Comparison of ENCODE assay signal across 8 mouse cellular contexts in genomic region chr7:24133996-24134828, GRCm38 (mm10). TPM values are rescaled to one million over a fixed set of nuclear protein-coding genes. Genes with fewer than 3 reads are reported as not detected.
DNase-seq lines count a peak whose midpoint lies in the region; ATAC-seq and TF ChIP-seq lines count a peak whose summit lies in the region.

Zfp235 (plus strand) TSS chr7:24134169.

- no peaks in the 10 kb centered on the region for H3K9me3 ChIP-seq in embryonic facial prominence, embryonic 14.5 days (ENCODE audit: control insufficient read depth, low read length)
- H3K9me3 ChIP-seq in limb, embryonic 14.5 days (ENCODE audit: control insufficient read depth, low read length), result no peaks in the 10 kb centered on the region
- no peaks in the 10 kb centered on the region for H3K9me3 ChIP-seq in midbrain, postnatal 0 days (ENCODE audit: low read length)

- peak; percentile 97 for ATAC-seq in embryonic facial prominence, embryonic 14.5 days (ENCODE audit: low read depth)
- ATAC-seq in limb, embryonic 14.5 days (ENCODE audit: low FRiP score, low read depth), result peak; percentile 96
- ATAC-seq in midbrain, postnatal 0 days (ENCODE audit: low FRiP score), result peak; percentile 92

- peak within 1 kb of the TSS; percentile 58 for H3K4me2 ChIP-seq in embryonic facial prominence, embryonic 14.5 days (ENCODE audit: low read depth, low read length)
- H3K4me2 ChIP-seq in limb, embryonic 14.5 days (replicated peaks; ENCODE audit: low read depth, low read length, severe bottlenecking), result peak within 1 kb of the TSS; percentile 70
- H3K4me2 ChIP-seq in midbrain, postnatal 0 days (ENCODE audit: low read depth, low read length, poor library complexity, severe bottlenecking), result peak within 1 kb of the TSS; percentile 80

- peak within 1 kb of the TSS; percentile 42 for H3K27ac ChIP-seq in embryonic facial prominence, embryonic 14.5 days (replicated peaks; ENCODE audit: low read depth, low read length)
- peak within 1 kb of the TSS; percentile 65 for H3K27ac ChIP-seq in heart, adult 2 months
- H3K27ac ChIP-seq in limb, embryonic 14.5 days (replicated peaks; ENCODE audit: low read depth, low read length), result no peak within 1 kb of the TSS
- H3K27ac ChIP-seq in midbrain, postnatal 0 days (ENCODE audit: low read depth, low read length), result peak within 1 kb of the TSS; percentile 59

- H3K79me2 ChIP-seq in heart, adult 2 months (replicated peaks; ENCODE audit: control insufficient read depth, insufficient read depth, low read length), result no peaks in the 10 kb centered on the region

- WGBS in embryonic facial prominence, embryonic 14.5 days, result 3% methylated on average over 32 of the region's 32 CpGs
- 2% methylated on average over 32 of the region's 32 CpGs for WGBS in heart, adult 2 months
- 4% methylated on average over 32 of the region's 32 CpGs for WGBS in limb, embryonic 14.5 days
- WGBS in midbrain, postnatal 0 days, result 4% methylated on average over 32 of the region's 32 CpGs

- TF ChIP-seq POLR2A in heart, adult 2 months (IDR thresholded peaks at IDR 0.05; ENCODE audit: insufficient read depth, low read depth, low read length), result peak; percentile 89
- peak; percentile 59; the same call in 1 of the 2 replicates for TF ChIP-seq POLR2A in limb, embryonic 14.5 days (IDR thresholded peaks at IDR 0.05; ENCODE audit: borderline replicate concordance, extremely low read depth, insufficient read depth, insufficient read length)

- H3K27me3 ChIP-seq in embryonic facial prominence, embryonic 14.5 days (replicated peaks; ENCODE audit: control insufficient read depth, insufficient read depth, low read length), result no peaks in the 10 kb centered on the region
- no peaks in the 10 kb centered on the region for H3K27me3 ChIP-seq in heart, adult 2 months (ENCODE audit: control insufficient read depth, insufficient read depth, low read length)
- H3K27me3 ChIP-seq in limb, embryonic 14.5 days (ENCODE audit: control insufficient read depth, insufficient read depth, low read length), result no peaks in the 10 kb centered on the region
- no peaks in the 10 kb centered on the region for H3K27me3 ChIP-seq in midbrain, postnatal 0 days (ENCODE audit: insufficient read depth, low read length)

- H3K4me3 ChIP-seq in embryonic facial prominence, embryonic 14.5 days (ENCODE audit: low read depth, low read length), result peak within 1 kb of the TSS; percentile 75
- H3K4me3 ChIP-seq in heart, adult 2 months, result peak within 1 kb of the TSS; percentile 78
- H3K4me3 ChIP-seq in limb, embryonic 14.5 days (replicated peaks; ENCODE audit: low read length), result peak within 1 kb of the TSS; percentile 65
- peak within 1 kb of the TSS; percentile 84 for H3K4me3 ChIP-seq in midbrain, postnatal 0 days (ENCODE audit: low read depth, low read length)

- TF ChIP-seq EP300 in heart, adult 2 months (IDR thresholded peaks at IDR 0.05; ENCODE audit: insufficient read depth, low read depth, low read length), result 0 out of 2 replicates have a peak, but pooled peaks have one; percentile 35

- H3K4me1 ChIP-seq in embryonic facial prominence, embryonic 14.5 days (ENCODE audit: control insufficient read depth, insufficient read depth, low read length), result 0 out of 2 replicates have a peak, but pooled peaks cover 4% of the 10 kb centered on the region
- H3K4me1 ChIP-seq in heart, adult 2 months (ENCODE audit: control insufficient read depth, insufficient read depth, low read length), result peaks cover 4% of the 10 kb centered on the region
- peaks cover 9% of the 10 kb centered on the region; the same call in 1 of the 2 replicates for H3K4me1 ChIP-seq in limb, embryonic 14.5 days (ENCODE audit: control insufficient read depth, insufficient read depth, low read length)
- H3K4me1 ChIP-seq in midbrain, postnatal 0 days (ENCODE audit: insufficient read depth, low read length), result peaks cover 7% of the 10 kb centered on the region; the same call in 1 of the 2 replicates

- intact Hi-C loops in heart, adult 2 months (cut with DNase I), result loop anchor here (1.0 to 5.0 kb wide), 6 partner anchors 22 to 182 kb away; partner anchors contain the start of genes Zfp108, Zfp112, Zfp180 and Zfp94

- peaks cover 33% of the 10 kb centered on the region for H3K36me3 ChIP-seq in embryonic facial prominence, embryonic 14.5 days (ENCODE audit: control insufficient read depth, insufficient read depth, low read length)
- H3K36me3 ChIP-seq in heart, adult 2 months (ENCODE audit: control insufficient read depth, insufficient read depth, low read length), result no peaks in the 10 kb centered on the region
- H3K36me3 ChIP-seq in limb, embryonic 14.5 days (ENCODE audit: control insufficient read depth, insufficient read depth, low read length), result peaks cover 26% of the 10 kb centered on the region
- H3K36me3 ChIP-seq in midbrain, postnatal 0 days (ENCODE audit: insufficient read depth, low read length), result peaks cover 11% of the 10 kb centered on the region

- DNase-seq in 3T3-L1 (ENCODE audit: low read depth, low spot score), result peak; percentile 84
- peak; percentile 41 to 65 for DNase-seq in adrenal gland, postnatal 4 days (ENCODE audit: low spot score in 2 of 2)
- DNase-seq in embryonic facial prominence, embryonic 14.5 days (ENCODE audit: low spot score), result peak; percentile 95
- peak; percentile 88 to 90 for DNase-seq in heart, adult 2 months
- peak; percentile 90 for DNase-seq in kidney, adult 9 months
- peak; percentile 92 for DNase-seq in limb, embryonic 14.5 days (ENCODE audit: low spot score)
- DNase-seq in midbrain, postnatal 0 days (ENCODE audit: low spot score), result peak; percentile 95
- peak; percentile 47 to 72 for DNase-seq in spleen, postnatal 14 days (ENCODE audit: low spot score in 2 of 2)

- H3K9ac ChIP-seq in embryonic facial prominence, embryonic 14.5 days (ENCODE audit: low read depth, low read length), result peak within 1 kb of the TSS; percentile 75
- H3K9ac ChIP-seq in heart, adult 2 months (ENCODE audit: low read depth, low read length), result peak within 1 kb of the TSS; percentile 78
- peak within 1 kb of the TSS; percentile 75 for H3K9ac ChIP-seq in limb, embryonic 14.5 days (ENCODE audit: low read depth, low read length, severe bottlenecking)
- peak within 1 kb of the TSS; percentile 81 for H3K9ac ChIP-seq in midbrain, postnatal 0 days (replicated peaks; ENCODE audit: low read length, poor library complexity, severe bottlenecking)

- no peak for TF ChIP-seq CTCF in heart, adult 2 months (IDR thresholded peaks at IDR 0.05)
- TF ChIP-seq CTCF in midbrain, postnatal 0 days (IDR thresholded peaks at IDR 0.05), result no peak

RNA-seq across cellular contexts. Expression of gene Zfp235, which starts in this region (rescaled TPM):
- 10 to 100 TPM; 12.4 to 12.8 TPM for total RNA-seq in adrenal gland, postnatal 4 days (2021)
- 17.2 and 18.3 TPM in 2 replicates for polyA plus RNA-seq in embryonic facial prominence, embryonic 14.5 days (2014; fragmentation: Nextera tagmentation; extraction: Ambion mirVana)
- 1 to 10 TPM; 4.2 to 5.4 TPM for total RNA-seq in heart, adult 2 months (2021)
- polyA plus RNA-seq in heart, adult 2 months (2012; rRNA removed), result 3.1 and 5.5 TPM in 2 replicates
- 13.5 and 16.7 TPM in 2 replicates for polyA plus RNA-seq in limb, embryonic 14.5 days (2012; rRNA removed)
- polyA plus RNA-seq in limb, embryonic 14.5 days (2014; fragmentation: Nextera tagmentation; extraction: Ambion mirVana), result 17.5 and 20.9 TPM in 2 replicates
- 28.0 and 29.9 TPM in 2 replicates for total RNA-seq in midbrain, postnatal 0 days (2014; rRNA removed)
- 20.4 and 22.8 TPM in 2 replicates for polyA plus RNA-seq in midbrain, postnatal 0 days (2015; fragmentation: Nextera tagmentation; extraction: Ambion mirVana)
